In the genomic region with DNA sequence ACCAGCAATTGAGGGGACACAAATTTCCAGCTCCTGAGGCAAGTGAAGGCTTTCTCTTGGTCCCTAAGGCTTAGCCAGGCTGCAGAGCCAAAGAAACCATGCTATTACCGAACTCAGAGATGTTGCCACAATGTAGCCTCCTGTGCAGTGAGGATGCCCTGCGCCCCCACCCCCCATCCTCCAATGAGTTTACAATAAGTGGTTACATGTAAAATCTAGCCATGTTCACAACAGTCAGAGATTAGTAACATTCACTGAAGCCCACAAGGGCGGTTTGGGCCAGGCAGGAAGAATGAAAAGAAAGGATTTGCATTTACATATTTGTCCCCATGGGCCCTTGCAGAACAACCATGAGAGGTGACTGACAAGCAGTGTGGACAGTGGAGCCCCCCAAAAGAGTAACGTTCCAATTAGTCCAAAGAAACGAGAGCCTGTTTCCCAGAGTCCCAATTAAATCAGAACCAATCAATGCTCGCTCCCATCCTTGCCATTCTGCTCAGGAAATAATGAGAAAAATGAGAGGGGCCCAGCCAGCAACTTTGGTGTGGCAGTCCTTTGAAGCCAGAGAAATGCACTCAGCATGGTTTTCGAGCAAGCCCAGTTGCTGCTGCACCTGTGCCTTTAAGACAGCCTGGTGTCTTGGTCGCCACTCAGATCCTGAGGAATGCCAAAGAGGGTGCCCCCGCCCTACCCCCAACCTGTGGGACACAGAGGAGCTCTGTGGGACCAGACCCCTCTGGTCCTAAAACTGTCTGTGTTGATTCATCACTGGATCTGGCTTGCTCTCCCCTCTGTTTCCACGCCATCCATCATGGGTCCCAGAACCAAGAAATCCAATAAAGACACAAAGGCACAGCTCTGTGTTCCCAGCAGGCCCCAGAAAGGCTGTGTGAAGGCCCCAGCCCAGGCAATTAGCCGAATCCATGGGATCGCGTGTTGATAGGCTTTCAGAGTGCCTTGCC, we compare ENCODE assay signal across 13 mouse cellular contexts.
A peak's percentile ranks its signal among the peaks of the same experiment; 100 is the strongest.
DNase-seq lines count a peak whose midpoint lies in the region; ATAC-seq and TF ChIP-seq lines count a peak whose summit lies in the region.
"Had no signal": no experiment of that assay in that cellular context is flagged by ENCODE, and none has a peak within 500 bp of the region (broad histone marks: within the 10 kb centered on the region; RNA-seq: fewer than 3 reads in every experiment).

No protein-coding gene starts in this region.

- no peaks in the 10 kb centered on the region for H3K4me1 ChIP-seq in cortical plate, adult 2 months (ENCODE audit: control insufficient read depth, insufficient read depth, low read length)
- peaks cover 30% of the 10 kb centered on the region for H3K4me1 ChIP-seq in embryonic facial prominence, embryonic 10.5 days
- H3K4me1 ChIP-seq in hindbrain, embryonic 13.5 days (replicated peaks), result peaks cover 56% of the 10 kb centered on the region
- peaks cover 53% of the 10 kb centered on the region for H3K4me1 ChIP-seq in midbrain, embryonic 15.5 days
- H3K4me1 ChIP-seq in kidney, adult 2 months (ENCODE audit: control insufficient read depth, insufficient read depth, low read length), result no peaks in the 10 kb centered on the region
- H3K4me1 ChIP-seq: heart, embryonic 15.5 days had no signal

- H3K9me3 ChIP-seq in embryonic facial prominence, embryonic 10.5 days, result no peaks in the 10 kb centered on the region
- H3K9me3 ChIP-seq in hindbrain, embryonic 13.5 days, result no peaks in the 10 kb centered on the region
- H3K9me3 ChIP-seq in midbrain, embryonic 15.5 days, result no peaks in the 10 kb centered on the region
- H3K9me3 ChIP-seq: heart, embryonic 15.5 days had no signal

- H3K27ac ChIP-seq in cortical plate, adult 2 months (ENCODE audit: insufficient read depth, low read length), result peak overlapping the region; percentile 60; the same call in 1 of the 2 replicates
- 0 out of 2 replicates have a peak overlapping the region, but pooled peaks have one; percentile 16 for H3K27ac ChIP-seq in embryonic facial prominence, embryonic 10.5 days (replicated peaks)
- H3K27ac ChIP-seq in hindbrain, embryonic 13.5 days, result peak overlapping the region; percentile 60
- peak overlapping the region; percentile 51 for H3K27ac ChIP-seq in midbrain, embryonic 15.5 days
- H3K27ac ChIP-seq in kidney, adult 2 months (ENCODE audit: insufficient read depth, low read depth, low read length), result no peak overlapping the region
- H3K27ac ChIP-seq: heart, embryonic 15.5 days; macrophage had no signal

- H3K27me3 ChIP-seq in embryonic facial prominence, embryonic 10.5 days (replicated peaks; ENCODE audit: low read depth, poor library complexity, severe bottlenecking), result peaks cover 15% of the 10 kb centered on the region; the same call in 1 of the 2 replicates
- H3K27me3 ChIP-seq in hindbrain, embryonic 13.5 days, result peaks cover 56% of the 10 kb centered on the region
- H3K27me3 ChIP-seq in midbrain, embryonic 15.5 days (replicated peaks), result no peaks in the 10 kb centered on the region
- H3K27me3 ChIP-seq in kidney, adult 2 months (replicated peaks; ENCODE audit: control insufficient read depth, insufficient read depth, low read length), result no peaks in the 10 kb centered on the region

- H3K4me3 ChIP-seq in cortical plate, adult 2 months (ENCODE audit: insufficient read depth, low read length), result no peak overlapping the region
- no peak overlapping the region for H3K4me3 ChIP-seq in embryonic facial prominence, embryonic 10.5 days
- H3K4me3 ChIP-seq in hindbrain, embryonic 13.5 days, result no peak overlapping the region
- no peak overlapping the region for H3K4me3 ChIP-seq in midbrain, embryonic 15.5 days
- H3K4me3 ChIP-seq in kidney, adult 2 months (ENCODE audit: insufficient read depth, low read depth, low read length), result no peak overlapping the region
- H3K4me3 ChIP-seq: heart, embryonic 15.5 days had no signal

- peak; percentile 85 for ATAC-seq in hindbrain, embryonic 13.5 days (ENCODE audit: low FRiP score)
- ATAC-seq in midbrain, embryonic 15.5 days (replicated peaks), result peak; percentile 58
- no peak for ATAC-seq in megakaryocyte progenitor cell, adult 5-6 weeks (replicated peaks; ENCODE audit: poor library complexity)
- no peak for ATAC-seq in CD4-positive, CD25-positive, alpha-beta regulatory T cell, adult 4 months

- TF ChIP-seq POLR2A in cortical plate, adult 2 months (IDR thresholded peaks at IDR 0.05; ENCODE audit: extremely low read depth, insufficient read depth, low read length), result no peak
- TF ChIP-seq POLR2A in kidney, adult 2 months (IDR thresholded peaks at IDR 0.05; ENCODE audit: low read depth, low read length), result no peak

- 0 out of 2 replicates have a peak overlapping the region, but pooled peaks have one; percentile 19 for H3K9ac ChIP-seq in hindbrain, embryonic 13.5 days
- H3K9ac ChIP-seq in midbrain, embryonic 15.5 days, result no peak overlapping the region
- H3K9ac ChIP-seq: heart, embryonic 15.5 days had no signal

- no peaks in the 10 kb centered on the region for H3K36me3 ChIP-seq in embryonic facial prominence, embryonic 10.5 days (replicated peaks)
- peaks cover 8% of the 10 kb centered on the region for H3K36me3 ChIP-seq in hindbrain, embryonic 13.5 days
- peaks cover 6% of the 10 kb centered on the region; the same call in 1 of the 2 replicates for H3K36me3 ChIP-seq in midbrain, embryonic 15.5 days (replicated peaks)
- no peaks in the 10 kb centered on the region for H3K36me3 ChIP-seq in kidney, adult 2 months (ENCODE audit: control insufficient read depth, insufficient read depth, low read length)
- H3K36me3 ChIP-seq: heart, embryonic 15.5 days had no signal

- no peak for TF ChIP-seq CTCF in cortical plate, adult 2 months (IDR thresholded peaks at IDR 0.05; ENCODE audit: extremely low read depth, insufficient read depth, low read length)
- TF ChIP-seq CTCF in kidney, adult 2 months (conservative IDR thresholded peaks at IDR 0.05; ENCODE audit: insufficient read depth, insufficient read length, low read depth, low read length), result no peak

- 57% methylated on average over 13 of the region's 13 CpGs for WGBS in embryonic facial prominence, embryonic 10.5 days
- WGBS in hindbrain, embryonic 13.5 days, result 30% methylated on average over 13 of the region's 13 CpGs
- 20% methylated on average over 13 of the region's 13 CpGs for WGBS in midbrain, embryonic 15.5 days
- WGBS in kidney, adult 2 months, result 71% methylated on average over 13 of the region's 13 CpGs

- H3K4me2 ChIP-seq in hindbrain, embryonic 13.5 days, result no peak overlapping the region
- H3K4me2 ChIP-seq in midbrain, embryonic 15.5 days, result no peak overlapping the region
- H3K4me2 ChIP-seq: heart, embryonic 15.5 days; liver, embryonic 11.5 days had no signal

- DNase-seq in embryonic facial prominence, embryonic 10.5 days (ENCODE audit: low spot score), result peak; percentile 14
- DNase-seq in kidney, adult 2 months, result no peak
- DNase-seq: kidney, postnatal 4 days; right cerebral cortex, adult 18-20 months; thymus, adult 2 months had no signal

Comparison
In these comparisons a context has a peak if more than half of its experiments do, and no peak if none do; other contexts are left out.
1. ATAC-seq: peak in hindbrain, embryonic 13.5 days (single experiment) and midbrain, embryonic 15.5 days (single experiment); none in megakaryocyte progenitor cell, adult 5-6 weeks (single experiment) and CD4-positive, CD25-positive, alpha-beta regulatory T cell, adult 4 months (single experiment).